Mouse (Mus musculus) CH12.LX (cell line): Measurements from ENCODE around the gene Adcy7. TPM values are rescaled to one million over a fixed set of nuclear protein-coding genes. Genes with fewer than 3 reads are reported as not detected.

Source experiments
- DNase-seq: peaks from one replicate; pipeline ENCODE4 v3.0.0-alpha.2; 2013; ENCODE audit errors: extremely low read depth
- H3K27ac ChIP-seq: 2 replicates; pipeline ENCODE4 v1.5.1; 2012; ENCODE audit warnings: low read depth, mild to moderate bottlenecking, control low read depth, moderate library complexity; ENCODE audit not compliant: insufficient read depth
- H3K27me3 ChIP-seq: replicated peaks from 2 replicates; pipeline ENCODE3; 2012; ENCODE audit warnings: inconsistent platforms
- H3K36me3 ChIP-seq, 2 experiments: replicated peaks in 1 of 2; 2 replicates each; pipeline versions ENCODE3 to v1.6.1; 2012; ENCODE audit warnings: inconsistent platforms in 1 of 2, low read length in 1 of 2, mild to moderate bottlenecking in 1 of 2, mixed read lengths in 1 of 2, moderate library complexity in 1 of 2; ENCODE audit not compliant: control insufficient read depth in 1 of 2, insufficient read depth in 1 of 2
- H3K4me1 ChIP-seq, 2 experiments: 2 replicates each; pipeline ENCODE4 v1.6.1; 2012; ENCODE audit warnings: inconsistent platforms in 1 of 2, moderate library complexity in 1 of 2; ENCODE audit not compliant: insufficient read depth in 2 of 2, control insufficient read depth in 1 of 2
- H3K4me2 ChIP-seq: 2 replicates; pipeline ENCODE4 v1.6.1; 2012; ENCODE audit warnings: low read depth, mild to moderate bottlenecking, control low read depth; ENCODE audit not compliant: poor library complexity, insufficient read depth, severe bottlenecking
- H3K4me3 ChIP-seq, 3 experiments: fragments of 150-350 bp in 1 of 3; sonication (generic) in 1 of 3; replicated peaks in 1 of 3; 2 replicates each; pipeline versions ENCODE3 to v1.5.1; 2011 to 2012; ENCODE audit warnings: low read depth in 2 of 3, low read length in 2 of 3, mild to moderate bottlenecking in 2 of 3, moderate library complexity in 2 of 3, control low read depth in 1 of 3, improper control_type of control experiment in 1 of 3, inconsistent platforms in 1 of 3, mixed read lengths in 1 of 3; ENCODE audit not compliant: poor library complexity in 1 of 3
- H3K79me2 ChIP-seq: replicated peaks from 2 replicates; pipeline ENCODE4 v1.6.1; 2012; ENCODE audit warnings: mild to moderate bottlenecking, moderate library complexity; ENCODE audit not compliant: control insufficient read depth, poor library complexity, insufficient read depth, severe bottlenecking; ENCODE audit errors: extremely low read depth
- H3K9ac ChIP-seq: 2 replicates; pipeline ENCODE4 v1.6.1; 2012; ENCODE audit warnings: low read depth, mild to moderate bottlenecking, control low read depth, moderate library complexity; ENCODE audit not compliant: insufficient read depth
- H3K9me3 ChIP-seq: replicated peaks from 2 replicates; pipeline ENCODE3; 2012; ENCODE audit warnings: low read length, inconsistent platforms, mixed read lengths
- BHLHE40 ChIP-seq: IDR thresholded peaks from 2 replicates; pipeline ENCODE4 v1.6.1; 2011; ENCODE audit warnings: mild to moderate bottlenecking, low read depth, low read length, improper control_type of control experiment
- CHD1 ChIP-seq: IDR thresholded peaks from 2 replicates; pipeline ENCODE4 v1.6.1; 2012; ENCODE audit warnings: low read depth, low read length, improper control_type of control experiment, inconsistent platforms
- CTCF ChIP-seq, 2 experiments: IDR thresholded peaks in 1 of 2; conservative IDR thresholded peaks in 1 of 2; 2 replicates each; pipeline ENCODE4 v1.5.1; 2011 to 2012; ENCODE audit warnings: low read depth in 2 of 2, low read length in 2 of 2, improper control_type of control experiment in 1 of 2, inconsistent platforms in 1 of 2, mild to moderate bottlenecking in 1 of 2, moderate library complexity in 1 of 2
- E2F4 ChIP-seq: IDR thresholded peaks from 2 replicates; pipeline ENCODE4 v1.6.1; 2011; ENCODE audit warnings: low read depth, low read length, improper control_type of control experiment; ENCODE audit not compliant: insufficient replicate concordance
- EP300 ChIP-seq: IDR thresholded peaks from 2 replicates; pipeline ENCODE4 v1.6.1; 2011; ENCODE audit warnings: low read length, improper control_type of control experiment
- GABPA ChIP-seq: IDR thresholded peaks from 2 replicates; pipeline ENCODE4 v1.6.1; 2012; ENCODE audit warnings: low read depth, low read length, improper control_type of control experiment, inconsistent platforms; ENCODE audit not compliant: insufficient replicate concordance
- JUN ChIP-seq: IDR thresholded peaks from 2 replicates; pipeline ENCODE4 v1.6.1; 2011; ENCODE audit warnings: low read depth, mild to moderate bottlenecking, low read length, improper control_type of control experiment, moderate library complexity; ENCODE audit not compliant: insufficient read depth
- MAFK ChIP-seq: IDR thresholded peaks from 2 replicates; pipeline ENCODE4 v1.6.1; 2011; ENCODE audit warnings: low read length, improper control_type of control experiment; ENCODE audit not compliant: insufficient replicate concordance
- MAX ChIP-seq: IDR thresholded peaks from 2 replicates; pipeline ENCODE4 v1.6.1; 2011; ENCODE audit warnings: low read length, improper control_type of control experiment
- MEF2A ChIP-seq: IDR thresholded peaks from 2 replicates; pipeline ENCODE4 v1.6.1; 2014; ENCODE audit warnings: low read depth, mild to moderate bottlenecking, inconsistent platforms, low read length, improper control_type of control experiment, borderline replicate concordance
- NELFE ChIP-seq: IDR thresholded peaks from 2 replicates; pipeline ENCODE4 v1.6.1; 2011; ENCODE audit warnings: low read depth, low read length, improper control_type of control experiment
- NRF1 ChIP-seq: IDR thresholded peaks from 2 replicates; pipeline ENCODE4 v1.6.1; 2014; ENCODE audit warnings: low read depth, mild to moderate bottlenecking, inconsistent platforms, low read length, improper control_type of control experiment, moderate library complexity
- RAD21 ChIP-seq: IDR thresholded peaks from 2 replicates; pipeline ENCODE4 v1.6.1; 2011; ENCODE audit warnings: low read depth, mild to moderate bottlenecking, low read length, improper control_type of control experiment, moderate library complexity
- SIN3A ChIP-seq: IDR thresholded peaks from 2 replicates; pipeline ENCODE4 v1.6.1; 2012; ENCODE audit warnings: low read length, improper control_type of control experiment, inconsistent platforms
- TBP ChIP-seq: conservative IDR thresholded peaks from 2 replicates; pipeline ENCODE4 v1.6.1; 2011; ENCODE audit warnings: low read depth, low read length, improper control_type of control experiment
- TCF12 ChIP-seq: IDR thresholded peaks from 2 replicates; pipeline ENCODE4 v1.6.1; 2014; ENCODE audit warnings: low read depth, mild to moderate bottlenecking, inconsistent platforms, low read length, improper control_type of control experiment
- UBTF ChIP-seq: IDR thresholded peaks from 2 replicates; pipeline ENCODE4 v1.6.1; 2012; ENCODE audit warnings: low read depth, mild to moderate bottlenecking, inconsistent platforms, low read length, improper control_type of control experiment, moderate library complexity
- USF1 ChIP-seq: IDR thresholded peaks from 2 replicates; pipeline ENCODE4 v1.6.1; 2014; ENCODE audit warnings: low read depth, mild to moderate bottlenecking, inconsistent platforms, low read length, improper control_type of control experiment
- ZC3H11A ChIP-seq: IDR thresholded peaks from 2 replicates; pipeline ENCODE4 v1.6.1; 2012; ENCODE audit warnings: low read depth, mild to moderate bottlenecking, inconsistent platforms, low read length, improper control_type of control experiment
- ZKSCAN1 ChIP-seq: IDR thresholded peaks from 2 replicates; pipeline ENCODE4 v1.6.1; 2012; ENCODE audit warnings: low read depth, inconsistent platforms, low read length, improper control_type of control experiment, borderline replicate concordance
- dilution Hi-C: fragments of 300-500 bp; cut with MboI; formaldehyde crosslinking; loops from 2 replicates; pipeline ENCODE4 v1.14.3; 2020; ENCODE audit warnings: low sequenced_read_pairs; ENCODE audit not compliant: extremely low pct_unique_long_range_greater_than_20kb, extremely low pct_ligation_motif_present
- in situ Hi-C: fragments of 300-500 bp; cut with MboI; formaldehyde crosslinking; loops from 3 replicates; pipeline ENCODE4 v1.14.3; 2019; ENCODE audit warnings: low sequenced_read_pairs, low pct_ligation_motif_present, low pct_unique_long_range_greater_than_20kb, mixed read lengths
- polyA plus RNA-seq: library from polyadenylated mRNA; unstranded; fragments of >175 nt; gene quantifications from 2 replicates; pipeline ENCODE4 v1.2.1, GENCODE M21; 2012; ENCODE audit warnings: low read depth; ENCODE audit not compliant: insufficient read length
- total RNA-seq, 2 experiments: library from RNA; depleted of rRNA; stranded (reverse); fragments of 300-350 nt in 1 of 2; fragments of >200 nt in 1 of 2; gene quantifications; 2 replicates each; pipeline ENCODE4 v1.2.3; 2012 to 2014

The Adcy7 gene
- total and polyA plus RNA-seq, 3 experiments = 25.7 to 28.5 (median 27.0) TPM

DNA sequence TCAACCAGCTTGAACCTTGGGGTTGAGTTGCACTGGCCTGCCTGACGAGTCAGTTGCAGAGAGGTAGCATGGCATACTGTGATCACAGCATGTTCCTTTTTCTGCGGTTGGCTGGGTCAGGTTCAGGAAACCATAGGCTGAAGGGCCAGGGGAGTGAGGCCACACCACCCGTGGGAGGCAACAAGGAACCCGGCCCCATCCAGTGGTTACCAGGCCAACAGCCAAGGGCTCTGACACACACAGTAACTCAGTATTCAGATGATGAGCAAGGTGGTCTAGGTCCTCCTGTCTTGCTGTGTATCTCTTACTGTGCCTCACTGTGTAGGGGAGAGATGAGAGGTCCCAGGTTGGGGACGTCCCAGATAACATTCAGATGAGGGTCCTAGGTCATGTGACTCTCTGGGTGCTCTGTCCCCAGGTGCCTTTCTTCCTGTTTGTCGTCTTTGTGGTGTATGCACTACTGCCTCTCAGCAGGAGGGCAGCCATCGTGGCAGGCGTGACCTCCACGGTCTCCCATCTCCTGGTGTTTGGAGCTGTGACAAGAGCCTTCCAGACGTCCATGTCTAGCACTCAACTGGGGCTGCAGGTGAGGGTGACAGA, 37.2 kb downstream of the Adcy7 start (continued):
- TF ChIP-seq TBP (peak; percentile 72; the same call in 1 of the 2 replicates), MAFK (no peak), NELFE (no peak; the same call in 1 of the 2 replicates), RAD21 (no peak), NRF1 (no peak), JUN (no peak), CTCF (conservative IDR thresholded peaks at IDR 0.05 in 1 of 2, IDR thresholded peaks at IDR 0.05 in 1 of 2; ENCODE audit: low read depth in 2 of 2, low read length in 2 of 2) (no peak), ZKSCAN1 (no peak), UBTF (no peak), BHLHE40 (peak; percentile 84), CHD1 (no peak), TCF12 (no peak), SIN3A (peak; percentile 34; the same call in 1 of the 2 replicates), MEF2A (no peak), ZC3H11A (no peak), USF1 (peak; percentile 84), E2F4 (no peak)

- peak; percentile 89 for DNase-seq
- Histone ChIP-seq H3K4me1 (peaks cover 27 to 49% of the 10 kb centered on the region in 2 experiments), H3K4me3 (peak overlapping the region; percentile 21 to 55 (median 34)), H3K27me3 (no peaks in the 10 kb centered on the region), H3K27ac (peak overlapping the region; percentile 94), H3K36me3 (peaks cover 54 to 81% of the 10 kb centered on the region in 2 experiments), H3K9me3 (no peaks in the 10 kb centered on the region), H3K79me2 (no peaks in the 10 kb centered on the region), H3K9ac (peak overlapping the region; percentile 31), H3K4me2 (peak overlapping the region; percentile 81)
- dilution Hi-C loops = no loop called here
- in situ Hi-C loops = loop anchor here (5.0 kb wide), 2 partner anchors 38 to 42 kb away; partner anchors contain the start of gene Adcy7
- TF ChIP-seq MAX (no peak), GABPA (no peak), EP300 (peak; percentile 13; the same call in 1 of the 2 replicates), SIN3A (peak; percentile 42; the same call in 1 of the 2 replicates)
Measured at GRCm38 (mm10) chr8:88309881-88310280, 37.7 kb downstream of the Adcy7 start.
